Mouse (Mus musculus): ENCODE results near the gene Olfr466. TPM values are rescaled to one million over a fixed set of nuclear protein-coding genes. Genes with fewer than 3 reads are reported as not detected.
A peak's percentile ranks its signal among the peaks of the same experiment; 100 is the strongest.

The Olfr466 gene
- not detected in 2 replicates for total RNA-seq (2014; rRNA removed)
- not detected in 2 replicates for polyA plus RNA-seq (2012; rRNA removed)

DNA sequence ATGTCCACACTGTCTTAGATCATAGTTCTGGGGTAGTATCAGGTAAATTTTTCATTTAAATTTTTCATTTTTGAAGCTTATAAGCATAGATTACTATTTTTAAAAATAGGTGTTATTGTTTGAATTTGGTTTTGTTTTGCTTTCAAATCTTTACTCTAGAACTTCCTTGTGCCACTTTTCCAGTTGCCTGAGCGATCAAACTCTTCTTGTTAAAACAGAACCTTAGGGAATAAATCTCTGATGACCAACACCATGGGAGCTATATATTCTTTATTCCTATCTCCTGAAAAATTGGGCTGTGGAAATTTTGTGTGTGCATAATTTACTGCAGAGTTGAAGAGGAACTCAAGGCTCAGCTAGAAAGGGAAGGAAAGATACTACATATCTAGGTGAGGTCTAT, at the start of gene Olfr466:
TSS of gene Olfr466 (plus strand) at position 301 of the 400 bp plus-strand sequence.
- H3K27me3 ChIP-seq (ENCODE audit: control insufficient read depth, insufficient read depth, low read length): no peaks in the 10 kb centered on the region
- WGBS: 72% methylated on average over 1 of the region's 1 CpGs

DNA sequence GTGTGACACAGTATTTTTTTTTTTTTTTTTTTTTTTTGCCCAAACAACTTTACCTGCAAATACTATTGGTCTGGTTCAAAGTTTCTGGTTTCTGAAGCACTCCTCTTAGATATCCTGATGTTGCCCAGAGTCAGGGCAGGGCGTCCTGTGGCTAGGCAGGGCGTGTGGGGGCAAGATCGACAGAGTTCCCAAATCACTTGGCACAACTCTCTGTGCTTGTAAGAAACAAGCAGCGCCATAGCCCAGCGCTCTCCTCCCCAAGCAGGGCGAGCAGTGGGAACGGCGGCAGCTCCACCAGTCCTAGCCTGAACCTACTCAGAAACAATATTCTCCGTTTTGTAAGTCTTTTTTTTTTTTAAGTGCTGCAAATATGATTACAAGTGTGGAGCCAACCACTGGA, 49.4 kb upstream of the Olfr466 start:
- H3K27me3 ChIP-seq (ENCODE audit: control insufficient read depth, insufficient read depth, low read length): no peaks in the 10 kb centered on the region
- no peak overlapping the region for H3K27ac ChIP-seq (replicated peaks; ENCODE audit: insufficient read depth, low read depth, low read length)
- H3K9ac ChIP-seq (ENCODE audit: low read depth, low read length): no peak overlapping the region
- TF ChIP-seq POLR2A (IDR thresholded peaks at IDR 0.05; ENCODE audit: extremely low read depth, insufficient read depth, low read length) (no peak), CTCF (IDR thresholded peaks at IDR 0.05; ENCODE audit: low read depth, low read length) (no peak)
- no peaks in the 10 kb centered on the region for H3K4me1 ChIP-seq (ENCODE audit: control insufficient read depth, insufficient read depth, low read length)
- H3K79me2 ChIP-seq (ENCODE audit: control insufficient read depth, insufficient read depth, low read length): peaks cover 21% of the 10 kb centered on the region; the same call in 1 of the 2 replicates
- 95% methylated on average over 9 of the region's 9 CpGs for WGBS
- DNase-seq (ENCODE audit: extremely low read depth, low read depth, low spot score): no peak
- H3K36me3 ChIP-seq (ENCODE audit: control insufficient read depth, insufficient read depth, low read length): no peaks in the 10 kb centered on the region; the same call in 1 of the 2 replicates
- no peak overlapping the region for H3K4me3 ChIP-seq (ENCODE audit: insufficient read depth, low read depth, low read length)

More for the DNA sequence above, at the start of gene Olfr466:
- Histone ChIP-seq H3K9ac (ENCODE audit: low read depth, low read length) (no peak within 1 kb of the TSS), H3K4me3 (ENCODE audit: insufficient read depth, low read depth, low read length) (no peak within 1 kb of the TSS), H3K27ac (replicated peaks; ENCODE audit: insufficient read depth, low read depth, low read length) (no peak within 1 kb of the TSS), H3K79me2 (ENCODE audit: control insufficient read depth, insufficient read depth, low read length) (no peaks in the 10 kb centered on the region), H3K36me3 (ENCODE audit: control insufficient read depth, insufficient read depth, low read length) (no peaks in the 10 kb centered on the region), H3K4me1 (ENCODE audit: control insufficient read depth, insufficient read depth, low read length) (no peaks in the 10 kb centered on the region)
- no peak for DNase-seq (ENCODE audit: extremely low read depth, low read depth, low spot score)
- TF ChIP-seq POLR2A (IDR thresholded peaks at IDR 0.05; ENCODE audit: extremely low read depth, insufficient read depth, low read length) (no peak), CTCF (IDR thresholded peaks at IDR 0.05; ENCODE audit: low read depth, low read length) (no peak)

DNA sequence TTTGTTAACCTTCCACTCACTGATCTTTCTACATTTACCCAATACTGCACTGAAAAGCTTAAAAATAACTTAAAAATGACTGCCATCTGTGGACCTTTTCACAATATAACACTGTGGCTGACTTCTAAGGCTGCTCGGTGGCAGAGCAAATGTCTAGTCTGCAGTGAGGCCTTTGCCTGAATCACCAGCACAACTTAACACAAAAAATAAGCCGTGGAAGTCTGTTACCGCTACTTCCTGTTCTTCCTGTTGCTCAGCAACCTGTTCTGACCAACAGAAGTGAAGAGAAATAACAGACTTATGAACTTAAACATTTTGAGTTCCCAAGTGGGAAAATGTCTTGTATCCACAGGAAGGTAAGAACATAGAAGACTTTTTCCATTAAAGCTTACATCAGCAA, 48.8 kb upstream of the Olfr466 start:
- Histone ChIP-seq H3K36me3 (ENCODE audit: control insufficient read depth, insufficient read depth, low read length) (no peaks in the 10 kb centered on the region; the same call in 1 of the 2 replicates), H3K9ac (ENCODE audit: low read depth, low read length) (no peak overlapping the region), H3K27me3 (ENCODE audit: control insufficient read depth, insufficient read depth, low read length) (no peaks in the 10 kb centered on the region), H3K4me1 (ENCODE audit: control insufficient read depth, insufficient read depth, low read length) (no peaks in the 10 kb centered on the region), H3K27ac (replicated peaks; ENCODE audit: insufficient read depth, low read depth, low read length) (no peak overlapping the region), H3K79me2 (ENCODE audit: control insufficient read depth, insufficient read depth, low read length) (peaks cover 24% of the 10 kb centered on the region; the same call in 1 of the 2 replicates), H3K4me3 (ENCODE audit: insufficient read depth, low read depth, low read length) (no peak overlapping the region)
- WGBS: 87% methylated on average over 3 of the region's 3 CpGs
- DNase-seq (ENCODE audit: extremely low read depth, low read depth, low spot score): no peak
- TF ChIP-seq POLR2A (IDR thresholded peaks at IDR 0.05; ENCODE audit: extremely low read depth, insufficient read depth, low read length) (no peak), CTCF (IDR thresholded peaks at IDR 0.05; ENCODE audit: low read depth, low read length) (no peak)

DNA sequence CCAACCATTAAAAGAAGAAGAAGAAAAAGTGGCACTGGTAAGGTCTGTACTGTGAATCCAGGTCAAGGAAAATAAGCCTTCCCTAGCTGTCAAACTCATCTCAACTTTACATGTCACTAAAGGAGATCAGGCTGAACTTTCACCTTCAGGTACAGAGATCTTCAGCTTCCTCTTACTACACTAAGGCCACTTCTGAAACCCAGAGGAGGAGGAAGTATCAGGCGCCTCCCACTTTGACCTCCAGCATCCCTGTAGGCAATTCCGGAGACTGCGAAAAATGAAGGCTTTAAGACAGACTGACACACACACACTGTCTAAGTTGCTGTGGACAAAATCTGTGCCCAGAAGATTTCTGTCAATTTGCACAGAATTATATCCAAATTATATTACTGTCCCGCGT, 38.1 kb upstream of the Olfr466 start:
- Histone ChIP-seq H3K36me3 (ENCODE audit: control insufficient read depth, insufficient read depth, low read length) (no peaks in the 10 kb centered on the region), H3K27ac (replicated peaks; ENCODE audit: insufficient read depth, low read depth, low read length) (peak overlapping the region; percentile 40; the same call in 1 of the 2 replicates), H3K79me2 (ENCODE audit: control insufficient read depth, insufficient read depth, low read length) (peaks cover 8% of the 10 kb centered on the region; the same call in 1 of the 2 replicates), H3K4me3 (ENCODE audit: insufficient read depth, low read depth, low read length) (peak overlapping the region; percentile 88), H3K9ac (ENCODE audit: low read depth, low read length) (peak overlapping the region; percentile 87; the same call in 1 of the 2 replicates), H3K27me3 (ENCODE audit: control insufficient read depth, insufficient read depth, low read length) (no peaks in the 10 kb centered on the region), H3K4me1 (ENCODE audit: control insufficient read depth, insufficient read depth, low read length) (peaks cover 6% of the 10 kb centered on the region; the same call in 1 of the 2 replicates)
- TF ChIP-seq CTCF (IDR thresholded peaks at IDR 0.05; ENCODE audit: low read depth, low read length): no peak
- no peak for TF ChIP-seq POLR2A (IDR thresholded peaks at IDR 0.05; ENCODE audit: extremely low read depth, insufficient read depth, low read length)
- DNase-seq (ENCODE audit: extremely low read depth, low read depth, low spot score): peak; percentile 68
- WGBS: 2% methylated on average over 5 of the region's 5 CpGs

DNA sequence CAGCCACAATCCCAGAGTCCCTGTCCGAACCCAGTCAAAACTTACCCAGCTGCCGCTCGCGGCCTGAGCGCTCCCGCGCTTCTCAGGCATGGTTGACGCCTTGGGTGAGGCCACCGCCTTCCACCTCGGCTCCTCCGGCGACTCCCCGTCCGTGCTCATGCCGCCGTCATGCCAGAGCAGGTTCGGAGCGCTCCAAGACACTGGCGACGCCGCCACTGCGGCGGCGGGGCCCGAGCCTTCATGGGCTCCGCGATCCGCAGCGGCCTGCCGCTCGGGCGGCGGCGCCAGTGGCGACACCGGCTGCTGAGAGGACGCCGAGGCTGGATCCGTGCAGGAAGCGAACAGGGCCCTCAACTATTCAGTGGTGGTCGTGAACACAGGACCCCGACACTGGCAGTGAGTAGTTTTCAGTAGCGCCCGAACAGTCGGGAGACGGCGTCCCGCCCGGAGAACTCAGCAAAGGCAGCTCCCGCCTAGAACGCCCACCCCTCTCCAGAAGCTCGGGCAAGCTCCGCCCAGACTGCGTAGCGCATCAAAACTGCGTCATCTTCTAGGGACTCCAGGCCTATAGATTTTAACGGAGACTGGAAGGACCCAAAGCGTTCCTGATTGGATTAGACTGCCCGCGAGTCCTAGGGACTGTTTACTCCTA, 37.5 kb upstream of the Olfr466 start, which contains the start of gene Mfsd14b:
TSS of gene Mfsd14b (minus strand) at position 517 of the 652 bp plus-strand sequence.
- DNase-seq (ENCODE audit: extremely low read depth, low read depth, low spot score): peak; percentile 86
- Histone ChIP-seq H3K9ac (ENCODE audit: low read depth, low read length) (peak within 1 kb of the TSS; percentile 87), H3K4me1 (ENCODE audit: control insufficient read depth, insufficient read depth, low read length) (peaks cover 5% of the 10 kb centered on the region; the same call in 1 of the 2 replicates), H3K27me3 (ENCODE audit: control insufficient read depth, insufficient read depth, low read length) (no peaks in the 10 kb centered on the region), H3K4me3 (ENCODE audit: insufficient read depth, low read depth, low read length) (peak within 1 kb of the TSS; percentile 88), H3K27ac (replicated peaks; ENCODE audit: insufficient read depth, low read depth, low read length) (peak within 1 kb of the TSS; percentile 40), H3K36me3 (ENCODE audit: control insufficient read depth, insufficient read depth, low read length) (no peaks in the 10 kb centered on the region), H3K79me2 (ENCODE audit: control insufficient read depth, insufficient read depth, low read length) (peaks cover 6% of the 10 kb centered on the region; the same call in 1 of the 2 replicates)
- TF ChIP-seq CTCF (IDR thresholded peaks at IDR 0.05; ENCODE audit: low read depth, low read length) (no peak), POLR2A (IDR thresholded peaks at IDR 0.05; ENCODE audit: extremely low read depth, insufficient read depth, low read length) (peak; percentile 53; the same call in 1 of the 2 replicates)
- under 1% methylated on average over 60 of the region's 60 CpGs for WGBS
